Mouse (Mus musculus) embryonic facial prominence, embryonic 15.5 days (tissue): ENCODE results near the gene Sprr3. TPM values are rescaled to one million over a fixed set of nuclear protein-coding genes. Genes with fewer than 3 reads are reported as not detected.

ENCODE experiments used
- ATAC-seq: fragments of 200-750 bp; cut with Nextera tagmentation; 2 replicates; pipeline ENCODE4 v1.8.0; 2017; ENCODE audit warnings: low read depth, moderate TSS enrichment; ENCODE audit not compliant: insufficient number of reproducible peaks, low FRiP score, low TSS enrichment
- H3K27ac ChIP-seq: fragments of 300-500 bp; sonication (generic); replicated peaks from 2 replicates; pipeline ENCODE4 v1.5.1; 2015; ENCODE audit warnings: mild to moderate bottlenecking, inconsistent platforms
- H3K27me3 ChIP-seq: fragments of 300-500 bp; sonication (generic); 2 replicates; pipeline ENCODE4 v1.6.1; 2015; ENCODE audit warnings: inconsistent platforms
- H3K36me3 ChIP-seq: fragments of 300-500 bp; sonication (generic); 2 replicates; pipeline ENCODE4 v1.6.1; 2015; ENCODE audit warnings: mild to moderate bottlenecking, inconsistent platforms
- H3K4me1 ChIP-seq: fragments of 300-500 bp; sonication (generic); 2 replicates; pipeline ENCODE4 v1.6.1; 2015; ENCODE audit warnings: inconsistent platforms
- H3K4me2 ChIP-seq: fragments of 300-500 bp; sonication (generic); replicated peaks from 2 replicates; pipeline ENCODE4 v1.6.1; 2015; ENCODE audit warnings: mild to moderate bottlenecking, inconsistent platforms
- H3K4me3 ChIP-seq: fragments of 300-500 bp; sonication (generic); replicated peaks from 2 replicates; pipeline ENCODE4 v1.5.1; 2015; ENCODE audit warnings: mild to moderate bottlenecking, inconsistent platforms
- H3K9ac ChIP-seq: fragments of 300-500 bp; sonication (generic); 2 replicates; pipeline ENCODE4 v1.6.1; 2015; ENCODE audit warnings: inconsistent platforms
- H3K9me3 ChIP-seq: fragments of 300-500 bp; sonication (generic); replicated peaks from 2 replicates; pipeline ENCODE4 v1.6.1; 2016; ENCODE audit warnings: inconsistent platforms
- WGBS: fragments of 180-500 bp; shearing (Covaris S2); methylation state at CpG from one replicate; pipeline ENCODE4 v1.1.7; 2015; 5-methylcytosine and 5-hydroxymethylcytosine counted together
- polyA plus RNA-seq: library from polyadenylated mRNA; unstranded; fragments of >200 nt; fragmentation: Nextera tagmentation; extraction: Ambion mirVana; gene quantifications from 2 replicates; pipeline ENCODE4 v1.2.1, GENCODE M21; 2015

Gene Sprr3
- polyA plus RNA-seq, 1 experiment from 2014 or later, result 27.2 TPM

- Histone ChIP-seq H3K27ac (no peak overlapping the region), H3K9me3 (no peaks in the 10 kb centered on the region), H3K27me3 (no peaks in the 10 kb centered on the region), H3K9ac (no peak overlapping the region), H3K36me3 (no peaks in the 10 kb centered on the region), H3K4me1 (no peaks in the 10 kb centered on the region), H3K4me2 (no peak overlapping the region), H3K4me3 (no peak overlapping the region)
- ATAC-seq, result no peak
- 69% methylated on average over 3 of the region's 3 CpGs for WGBS
Measured at GRCm38 (mm10) chr3:92440177-92440576, 18.3 kb downstream of the Sprr3 start.

- no peak within 1 kb of the TSS for H3K27ac ChIP-seq
- no peak within 1 kb of the TSS for H3K4me3 ChIP-seq
- no peaks in the 10 kb centered on the region for H3K4me1 ChIP-seq
- no peaks in the 10 kb centered on the region for H3K27me3 ChIP-seq
- no peaks in the 10 kb centered on the region for H3K36me3 ChIP-seq
- WGBS, result 84% methylated on average over 3 of the region's 3 CpGs
- no peaks in the 10 kb centered on the region for H3K9me3 ChIP-seq
- no peak within 1 kb of the TSS for H3K4me2 ChIP-seq
- H3K9ac ChIP-seq, result no peak within 1 kb of the TSS
- ATAC-seq, result no peak
Measured at GRCm38 (mm10) chr3:92438689-92439088, 19.8 kb downstream of the Sprr3 start, which contains the start of gene Sprr1b. TSS of gene Sprr1b (minus strand) at chr3:92438789.

- Histone ChIP-seq H3K27me3 (no peaks in the 10 kb centered on the region), H3K4me2 (no peak within 1 kb of the TSS), H3K4me3 (no peak within 1 kb of the TSS), H3K27ac (no peak within 1 kb of the TSS), H3K4me1 (no peaks in the 10 kb centered on the region), H3K9ac (no peak within 1 kb of the TSS), H3K9me3 (no peaks in the 10 kb centered on the region), H3K36me3 (no peaks in the 10 kb centered on the region)
- WGBS, result 72% methylated on average over 2 of the region's 2 CpGs
- no peak for ATAC-seq
Measured at GRCm38 (mm10) chr3:92432282-92432681, 26.2 kb downstream of the Sprr3 start, which contains the start of gene Sprr2k. TSS of gene Sprr2k (plus strand) at chr3:92432582.

GRCm38 (mm10) chr3:92429323-92429722, 29.2 kb downstream of the Sprr3 start, which contains the start of gene Gm9774:
TSS of gene Gm9774 (minus strand) at chr3:92429423.
- no peaks in the 10 kb centered on the region for H3K36me3 ChIP-seq
- H3K4me1 ChIP-seq, result no peaks in the 10 kb centered on the region
- no peaks in the 10 kb centered on the region for H3K9me3 ChIP-seq
- 89% methylated on average over 6 of the region's 6 CpGs for WGBS
- H3K9ac ChIP-seq, result no peak within 1 kb of the TSS
- ATAC-seq, result no peak
- no peak within 1 kb of the TSS for H3K4me3 ChIP-seq
- H3K27ac ChIP-seq, result no peak within 1 kb of the TSS
- H3K27me3 ChIP-seq, result no peaks in the 10 kb centered on the region
- no peak within 1 kb of the TSS for H3K4me2 ChIP-seq

GRCm38 (mm10) chr3:92417782-92418181, 40.7 kb downstream of the Sprr3 start, which contains the start of gene Sprr2j-ps:
TSS of gene Sprr2j-ps (plus strand) at chr3:92418082.
- no peak for ATAC-seq
- Histone ChIP-seq H3K4me2 (no peak within 1 kb of the TSS), H3K27ac (no peak within 1 kb of the TSS), H3K9ac (no peak within 1 kb of the TSS), H3K36me3 (no peaks in the 10 kb centered on the region), H3K4me1 (no peaks in the 10 kb centered on the region), H3K4me3 (no peak within 1 kb of the TSS), H3K27me3 (no peaks in the 10 kb centered on the region), H3K9me3 (no peaks in the 10 kb centered on the region)
- WGBS, result 91% methylated on average over 2 of the region's 2 CpGs

GRCm38 (mm10) chr3:92407691-92408090, 50.8 kb downstream of the Sprr3 start, which contains the start of gene Sprr2i:
TSS of gene Sprr2i (plus strand) at chr3:92407991.
- Histone ChIP-seq H3K4me2 (no peak within 1 kb of the TSS), H3K27ac (no peak within 1 kb of the TSS), H3K4me1 (no peaks in the 10 kb centered on the region), H3K9ac (no peak within 1 kb of the TSS), H3K36me3 (no peaks in the 10 kb centered on the region), H3K27me3 (no peaks in the 10 kb centered on the region), H3K9me3 (no peaks in the 10 kb centered on the region), H3K4me3 (no peak within 1 kb of the TSS)
- WGBS, result 89% methylated on average over 2 of the region's 2 CpGs
- no peak for ATAC-seq

Other genes with a start within 250 kb of the Sprr3 start
- 0.12 TPM in 1 of 2 replicates, not detected in the other for gene Sprr2a1, start 242.9 kb downstream of the Sprr3 start, polyA plus RNA-seq
- gene Sprr2a2, start 242.8 kb downstream of the Sprr3 start, polyA plus RNA-seq, result 2.5 and 6.2 TPM in 2 replicates
- 0.39 TPM in 1 of 2 replicates, not detected in the other for gene Sprr2a3, start 173.3 kb downstream of the Sprr3 start, polyA plus RNA-seq
- gene Sprr2b, start 142.1 kb downstream of the Sprr3 start, polyA plus RNA-seq, result 0.29 TPM in 1 of 2 replicates, not detected in the other
- gene Sprr2d, start 119.6 kb downstream of the Sprr3 start, polyA plus RNA-seq, result not detected in 2 replicates
- gene Sprr2e, start 106.6 kb downstream of the Sprr3 start, polyA plus RNA-seq, result not detected in 2 replicates
- not detected in 2 replicates for gene Sprr2f, start 93.5 kb downstream of the Sprr3 start, polyA plus RNA-seq
- 1.5 and 4.6 TPM in 2 replicates for gene Sprr2h, start 73.0 kb downstream of the Sprr3 start, polyA plus RNA-seq
- 0.29 TPM in 1 of 2 replicates, not detected in the other for gene Sprr2i, start 50.7 kb downstream of the Sprr3 start, polyA plus RNA-seq
- gene Sprr2j-ps, start 40.6 kb downstream of the Sprr3 start, polyA plus RNA-seq, result 0.26 TPM in 1 of 2 replicates, not detected in the other
- gene Gm9774, start 29.3 kb downstream of the Sprr3 start, polyA plus RNA-seq, result 8.5 and 21.1 TPM in 2 replicates
- 1.2 TPM in 2 replicates for gene Sprr2k, start 26.1 kb downstream of the Sprr3 start, polyA plus RNA-seq
- 50.3 and 55.6 TPM in 2 replicates for gene Sprr1b, start 19.9 kb downstream of the Sprr3 start, polyA plus RNA-seq
- 303 and 332 TPM in 2 replicates for gene Sprr1a, start 27.2 kb upstream of the Sprr3 start, polyA plus RNA-seq
- 2.3 and 6.7 TPM in 2 replicates for gene Sprr4, start 41.8 kb upstream of the Sprr3 start, polyA plus RNA-seq
- 5.0 and 5.6 TPM in 2 replicates for gene 2310046K23Rik, start 75.8 kb upstream of the Sprr3 start, polyA plus RNA-seq
- gene Ivl, start 115.0 kb upstream of the Sprr3 start, polyA plus RNA-seq, result 11.6 and 13.2 TPM in 2 replicates
- not detected in 2 replicates for gene Smcp, start 130.3 kb upstream of the Sprr3 start, polyA plus RNA-seq
- gene 2210017I01Rik, start 148.8 kb upstream of the Sprr3 start, polyA plus RNA-seq, result 0.89 and 1.1 TPM in 2 replicates
- gene Lce6a, start 162.9 kb upstream of the Sprr3 start, polyA plus RNA-seq, result 7.3 TPM in 2 replicates
- 6.2 and 8.1 TPM in 2 replicates for gene Lce1a1, start 189.6 kb upstream of the Sprr3 start, polyA plus RNA-seq
- gene Lce1b, start 198.2 kb upstream of the Sprr3 start, polyA plus RNA-seq, result 2.0 and 2.4 TPM in 2 replicates
- 8.7 and 11.9 TPM in 2 replicates for gene Lce1a2, start 211.6 kb upstream of the Sprr3 start, polyA plus RNA-seq
- gene Lce1c, start 220.5 kb upstream of the Sprr3 start, polyA plus RNA-seq, result 4.5 and 8.4 TPM in 2 replicates
- gene Lce1d, start 228.5 kb upstream of the Sprr3 start, polyA plus RNA-seq, result 2.1 and 3.6 TPM in 2 replicates